Mouse (Mus musculus) hindbrain, embryonic 11.5 days (tissue): ENCODE measurements at regions not wholly inside any gene's neighbourhood (a gene's known extent, or its start where the extent isn't known, plus 50 kb on each side); places are given as distances from the start of the nearest gene placed in this dataset.
"Not testable (repeated sequence)": the region's sequence is repeated elsewhere in the genome, so short reads cannot be mapped to it uniquely, and the experiment has no call there.

Experiments
- ATAC-seq: fragments of 200-750 bp; cut with Nextera tagmentation; 2 replicates; pipeline ENCODE4 v1.8.0; 2017; ENCODE audit warnings: mild to moderate bottlenecking, moderate TSS enrichment, moderate library complexity; ENCODE audit not compliant: low FRiP score
- DNase-seq: peaks from one replicate; pipeline ENCODE4 v3.0.0-alpha.2; 2015; ENCODE audit warnings: low spot score
- H3K27ac ChIP-seq: fragments of 300-500 bp; sonication (generic); 2 replicates; pipeline ENCODE4 v1.5.1; 2014; ENCODE audit warnings: mild to moderate bottlenecking, low read depth, low read length
- H3K27me3 ChIP-seq: fragments of 300-500 bp; sonication (generic); 2 replicates; pipeline ENCODE4 v1.6.1; 2014; ENCODE audit warnings: mild to moderate bottlenecking, low read length, moderate library complexity, mixed read lengths; ENCODE audit not compliant: control insufficient read depth, insufficient read depth
- H3K36me3 ChIP-seq: fragments of 300-500 bp; sonication (generic); 2 replicates; pipeline ENCODE4 v1.6.1; 2014; ENCODE audit warnings: mild to moderate bottlenecking, low read length, moderate library complexity, mixed read lengths; ENCODE audit not compliant: control insufficient read depth, insufficient read depth
- H3K4me1 ChIP-seq: fragments of 300-500 bp; sonication (generic); replicated peaks from 2 replicates; pipeline ENCODE4 v1.6.1; 2014; ENCODE audit warnings: low read length, mixed read lengths; ENCODE audit not compliant: control insufficient read depth, insufficient read depth
- H3K4me2 ChIP-seq: fragments of 300-500 bp; sonication (generic); replicated peaks from 2 replicates; pipeline ENCODE4 v1.6.1; 2014; ENCODE audit warnings: mild to moderate bottlenecking, low read depth, low read length
- H3K4me3 ChIP-seq: fragments of 300-500 bp; sonication (generic); 2 replicates; pipeline ENCODE4 v1.5.1; 2014; ENCODE audit warnings: low read depth, low read length
- H3K9ac ChIP-seq: fragments of 300-500 bp; sonication (generic); 2 replicates; pipeline ENCODE4 v1.6.1; 2014; ENCODE audit warnings: low read depth, low read length
- H3K9me3 ChIP-seq: fragments of 300-500 bp; sonication (generic); 2 replicates; pipeline ENCODE4 v1.6.1; 2016; ENCODE audit warnings: low read length; ENCODE audit not compliant: control insufficient read depth
- WGBS: fragments of 180-500 bp; shearing (Covaris S2); extraction: QIAGEN DNeasy Blood & Tissue Kit; methylation state at CpG from one replicate; pipeline ENCODE4 v1.1.7; 2014; 5-methylcytosine and 5-hydroxymethylcytosine counted together

- Histone ChIP-seq H3K9ac (no peak overlapping the region), H3K36me3 (no peaks in the 10 kb centered on the region), H3K4me3 (no peak overlapping the region), H3K27ac (no peak overlapping the region), H3K4me2 (no peak overlapping the region), H3K9me3 (no peaks in the 10 kb centered on the region), H3K27me3 (no peaks in the 10 kb centered on the region), H3K4me1 (no peaks in the 10 kb centered on the region)
- ATAC-seq: no peak
- WGBS: 96% methylated on average over 1 of the region's 1 CpGs
- no peak for DNase-seq
Observed at GRCm38 (mm10) chr10:19505174-19505573, 86.6 kb upstream of the Ifngr1 start.

DNA sequence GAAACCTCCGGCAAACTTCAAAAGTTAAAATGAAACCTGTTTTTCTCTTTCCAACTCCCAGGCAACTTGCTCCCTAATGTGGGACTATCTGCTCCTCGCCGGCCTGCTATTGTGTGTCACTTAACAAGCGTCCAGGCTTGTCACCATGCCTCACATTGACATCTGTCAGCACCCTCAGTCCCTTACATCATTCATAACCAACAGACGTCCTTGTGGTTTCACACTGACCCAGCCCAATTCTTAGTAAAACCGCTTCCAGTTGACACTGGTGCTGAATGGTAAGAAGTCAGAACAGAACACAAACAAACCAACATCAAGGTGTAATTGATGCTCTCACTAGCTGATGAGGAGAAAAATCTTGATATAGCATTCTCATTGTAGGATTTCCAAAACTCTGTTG is 85.8 kb upstream of the Ifngr1 start:
- Histone ChIP-seq H3K9me3 (no peaks in the 10 kb centered on the region), H3K27me3 (0 out of 2 replicates have a peak, but pooled peaks cover 2% of the 10 kb centered on the region), H3K36me3 (no peaks in the 10 kb centered on the region), H3K27ac (no peak overlapping the region), H3K4me2 (no peak overlapping the region), H3K4me1 (no peaks in the 10 kb centered on the region), H3K4me3 (no peak overlapping the region), H3K9ac (no peak overlapping the region)
- WGBS: 79% methylated on average over 6 of the region's 6 CpGs
- ATAC-seq (no peak), DNase-seq (no peak)

DNA sequence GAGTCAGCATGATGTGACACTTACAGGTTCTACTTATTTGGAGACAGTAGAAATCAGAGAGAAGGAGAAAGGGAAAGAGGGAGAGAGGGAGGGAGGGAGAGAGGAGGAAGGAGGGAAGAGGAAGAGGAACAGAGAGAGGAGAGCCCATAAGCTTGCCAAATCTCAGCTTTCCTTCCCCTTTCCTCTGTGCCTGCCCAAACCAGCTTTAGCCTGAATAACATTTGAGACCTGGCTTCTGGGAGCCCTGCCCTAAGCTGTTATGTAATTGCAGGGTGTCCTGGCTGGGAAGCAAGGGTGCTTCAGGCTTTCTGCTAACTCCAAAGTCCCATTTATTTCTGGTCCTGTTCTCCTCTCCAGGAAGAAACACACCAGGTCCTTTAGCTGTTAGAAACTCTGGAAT is 85.3 kb upstream of the Ifngr1 start:
- 0 out of 2 replicates have a peak, but pooled peaks cover 2% of the 10 kb centered on the region for H3K27me3 ChIP-seq
- DNase-seq (no peak), ATAC-seq (no peak)
- H3K9ac ChIP-seq: no peak overlapping the region
- no peaks in the 10 kb centered on the region for H3K4me1 ChIP-seq
- H3K36me3 ChIP-seq: no peaks in the 10 kb centered on the region
- H3K27ac ChIP-seq: no peak overlapping the region
- H3K9me3 ChIP-seq: no peaks in the 10 kb centered on the region
- H3K4me2 ChIP-seq: no peak overlapping the region
- no peak overlapping the region for H3K4me3 ChIP-seq

- Histone ChIP-seq H3K4me2 (no peak overlapping the region), H3K9me3 (no peaks in the 10 kb centered on the region), H3K27me3 (0 out of 2 replicates have a peak, but pooled peaks cover 2% of the 10 kb centered on the region), H3K36me3 (no peaks in the 10 kb centered on the region), H3K27ac (no peak overlapping the region), H3K9ac (no peak overlapping the region), H3K4me1 (no peaks in the 10 kb centered on the region), H3K4me3 (no peak overlapping the region)
- ATAC-seq: no peak
- 75% methylated on average over 5 of the region's 5 CpGs for WGBS
- DNase-seq: no peak
Observed at GRCm38 (mm10) chr10:19508221-19508745, 83.5 kb upstream of the Ifngr1 start.

GRCm38 (mm10) chr10:19510047-19510446 is 81.7 kb upstream of the Ifngr1 start:
- 70% methylated on average over 10 of the region's 10 CpGs for WGBS

DNA sequence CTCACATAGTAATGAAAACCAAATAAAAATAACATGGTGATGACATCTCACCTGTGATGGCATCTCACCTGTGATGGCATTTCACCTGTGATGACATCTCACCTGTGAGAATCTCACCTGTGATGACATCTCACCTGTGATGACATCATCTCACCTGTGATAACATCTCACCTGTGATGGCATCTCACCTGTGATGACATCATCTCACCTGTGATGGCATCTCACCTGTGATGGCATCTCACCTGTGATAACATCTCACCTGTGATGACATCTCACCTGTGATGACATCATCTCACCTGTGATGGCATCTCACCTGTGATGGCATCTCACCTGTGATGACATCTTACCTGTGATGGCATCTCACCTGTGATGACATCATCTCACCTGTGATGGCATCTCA is 77.4 kb upstream of the Ifngr1 start:
- not testable (repeated sequence) for H3K27me3 ChIP-seq, H3K4me1 ChIP-seq, DNase-seq, H3K9me3 ChIP-seq, H3K4me2 ChIP-seq, ATAC-seq, H3K27ac ChIP-seq, H3K9ac ChIP-seq, H3K36me3 ChIP-seq, H3K4me3 ChIP-seq

More at GRCm38 (mm10) chr10:19510047-19510446, 81.7 kb upstream of the Ifngr1 start:
- Histone ChIP-seq H3K27ac (no peak overlapping the region), H3K4me3 (no peak overlapping the region), H3K36me3 (no peaks in the 10 kb centered on the region), H3K9ac (no peak overlapping the region), H3K9me3 (no peaks in the 10 kb centered on the region), H3K4me2 (no peak overlapping the region), H3K27me3 (0 out of 2 replicates have a peak, but pooled peaks cover 2% of the 10 kb centered on the region), H3K4me1 (no peaks in the 10 kb centered on the region)
- no peak for DNase-seq
- no peak for ATAC-seq

GRCm38 (mm10) chr10:19514837-19515236 is 76.9 kb upstream of the Ifngr1 start:
- no peaks in the 10 kb centered on the region for H3K36me3 ChIP-seq
- H3K27ac ChIP-seq: no peak overlapping the region
- H3K4me2 ChIP-seq: no peak overlapping the region
- no peak for DNase-seq
- 96% methylated on average over 2 of the region's 2 CpGs for WGBS
- H3K9me3 ChIP-seq: no peaks in the 10 kb centered on the region
- H3K9ac ChIP-seq: no peak overlapping the region
- no peak for ATAC-seq
- H3K27me3 ChIP-seq: 0 out of 2 replicates have a peak, but pooled peaks cover 2% of the 10 kb centered on the region
- no peak overlapping the region for H3K4me3 ChIP-seq
- no peaks in the 10 kb centered on the region for H3K4me1 ChIP-seq

DNA sequence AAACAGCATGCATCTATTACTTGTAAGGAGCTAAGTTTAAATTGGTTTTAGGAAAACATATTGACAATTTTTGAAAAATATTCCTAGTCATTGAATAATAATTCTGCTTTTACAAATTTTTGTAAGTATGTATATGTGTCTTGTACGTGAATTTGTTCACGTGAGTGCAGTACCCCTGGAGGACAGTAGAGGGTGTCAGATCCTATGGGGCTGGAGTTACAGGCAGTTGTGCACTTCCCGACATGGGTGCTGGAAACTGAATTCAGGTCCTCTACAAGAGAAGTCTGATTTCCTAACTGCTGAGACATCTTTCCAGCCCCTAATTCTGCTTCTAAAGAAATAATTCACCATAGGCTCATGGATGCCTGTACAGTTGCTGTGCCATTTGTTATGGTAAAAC is 75.7 kb upstream of the Ifngr1 start:
- Histone ChIP-seq H3K36me3 (no peaks in the 10 kb centered on the region), H3K4me2 (no peak overlapping the region), H3K27ac (no peak overlapping the region), H3K4me3 (no peak overlapping the region), H3K27me3 (no peaks in the 10 kb centered on the region), H3K9me3 (no peaks in the 10 kb centered on the region), H3K4me1 (no peaks in the 10 kb centered on the region), H3K9ac (no peak overlapping the region)
- no peak for ATAC-seq
- peak; percentile 24 for DNase-seq
- WGBS: 97% methylated on average over 3 of the region's 3 CpGs

GRCm38 (mm10) chr10:19517093-19517492 is 74.7 kb upstream of the Ifngr1 start:
- no peak for DNase-seq
- Histone ChIP-seq H3K9me3 (no peaks in the 10 kb centered on the region), H3K4me3 (no peak overlapping the region), H3K27me3 (no peaks in the 10 kb centered on the region), H3K4me2 (no peak overlapping the region), H3K36me3 (no peaks in the 10 kb centered on the region), H3K4me1 (no peaks in the 10 kb centered on the region), H3K9ac (no peak overlapping the region), H3K27ac (no peak overlapping the region)
- ATAC-seq: no peak
- WGBS: 80% methylated on average over 2 of the region's 2 CpGs
